Mouse (Mus musculus): ENCODE results near the gene Elovl2.
"Not testable (repeated sequence)": the region's sequence is repeated elsewhere in the genome, so short reads cannot be mapped to it uniquely, and the experiment has no call there.

DNA sequence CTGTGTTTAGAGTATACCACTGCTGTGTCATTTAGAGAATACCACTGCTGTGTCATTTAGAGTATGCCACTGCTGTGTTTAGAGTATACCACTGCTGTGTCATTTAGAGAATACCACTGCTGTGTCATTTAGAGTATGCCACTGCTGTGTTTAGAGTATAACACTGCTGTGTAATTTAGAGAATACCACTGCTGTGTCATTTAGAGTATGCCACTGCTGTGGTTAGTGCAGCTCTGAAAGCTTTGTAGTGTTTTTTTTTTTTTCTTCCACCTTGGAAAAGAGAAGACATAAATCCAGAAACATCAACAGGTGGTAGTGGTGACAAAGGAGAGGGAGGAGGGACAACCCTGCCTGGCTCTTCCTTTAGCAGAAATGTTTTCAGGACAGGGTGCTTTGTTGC, 14.6 kb downstream of the Elovl2 start:
- not testable (repeated sequence) for TF ChIP-seq CTCF (conservative IDR thresholded peaks at IDR 0.05; ENCODE audit: low read length); POU5F1 (IDR thresholded peaks at IDR 0.05; ENCODE audit: borderline replicate concordance, low read length)
